Mouse (Mus musculus) thymus, adult 2 months (tissue): ENCODE results near the gene Bsnd.

Source experiments
- CTCF ChIP-seq: fragments of 200-500 bp; IDR thresholded peaks from 2 replicates; pipeline ENCODE4 v1.5.1; 2012; ENCODE audit warnings: mild to moderate bottlenecking, control low read depth, low read length, moderate library complexity, borderline replicate concordance; ENCODE audit not compliant: control insufficient read depth, poor library complexity, insufficient read depth; ENCODE audit errors: extremely low read depth
- POLR2A ChIP-seq: fragments of 200-500 bp; IDR thresholded peaks from 2 replicates; pipeline ENCODE4 v1.6.1; 2012; ENCODE audit warnings: mild to moderate bottlenecking, low read length, control low read depth, moderate library complexity; ENCODE audit not compliant: control insufficient read depth, poor library complexity, insufficient read depth; ENCODE audit errors: extremely low read depth

- TF ChIP-seq POLR2A (no peak), CTCF (no peak)
Measured at GRCm38 (mm10) chr4:106539756-106540155, 47.7 kb upstream of the Bsnd start.
